Mouse (Mus musculus) hindbrain, embryonic 15.5 days (tissue): Measurements from ENCODE around the gene Egr2. TPM values are rescaled to one million over a fixed set of nuclear protein-coding genes. Genes with fewer than 3 reads are reported as not detected.

Experiments used
- ATAC-seq: fragments of 200-750 bp; cut with Nextera tagmentation; 2 replicates; pipeline ENCODE4 v1.8.0; 2017; ENCODE audit warnings: low read depth, moderate number of reproducible peaks, moderate TSS enrichment; ENCODE audit not compliant: low FRiP score
- H3K27ac ChIP-seq: fragments of 300-500 bp; sonication (generic); replicated peaks from 2 replicates; pipeline ENCODE4 v1.5.1; 2015; ENCODE audit warnings: mild to moderate bottlenecking, inconsistent platforms
- H3K27me3 ChIP-seq: fragments of 300-500 bp; sonication (generic); 2 replicates; pipeline ENCODE4 v1.6.1; 2015; ENCODE audit warnings: control low read depth, inconsistent platforms
- H3K36me3 ChIP-seq: fragments of 300-500 bp; sonication (generic); 2 replicates; pipeline ENCODE4 v1.6.1; 2015; ENCODE audit warnings: control low read depth, inconsistent platforms
- H3K4me1 ChIP-seq: fragments of 300-500 bp; sonication (generic); replicated peaks from 2 replicates; pipeline ENCODE4 v1.6.1; 2015; ENCODE audit warnings: control low read depth, inconsistent platforms
- H3K4me2 ChIP-seq: fragments of 300-500 bp; sonication (generic); 2 replicates; pipeline ENCODE4 v1.6.1; 2015; ENCODE audit warnings: moderate library complexity, mild to moderate bottlenecking, inconsistent platforms
- H3K4me3 ChIP-seq: fragments of 300-500 bp; sonication (generic); 2 replicates; pipeline ENCODE4 v1.5.1; 2015; ENCODE audit warnings: mild to moderate bottlenecking, inconsistent platforms
- H3K9ac ChIP-seq: fragments of 300-500 bp; sonication (generic); 2 replicates; pipeline ENCODE4 v1.6.1; 2015; ENCODE audit warnings: inconsistent platforms
- H3K9me3 ChIP-seq: fragments of 300-500 bp; sonication (generic); 2 replicates; pipeline ENCODE4 v1.6.1; 2016; ENCODE audit warnings: control low read depth, inconsistent platforms
- WGBS: fragments of 180-500 bp; shearing (Covaris S2); methylation state at CpG from one replicate; pipeline ENCODE4 v1.1.7; 2015; 5-methylcytosine and 5-hydroxymethylcytosine counted together
- polyA plus RNA-seq: library from polyadenylated mRNA; unstranded; fragments of >200 nt; fragmentation: Nextera tagmentation; extraction: Ambion mirVana; gene quantifications from 2 replicates; pipeline ENCODE4 v1.2.1, GENCODE M21; 2015

The Egr2 gene
- polyA plus RNA-seq, 1 experiment from 2014 or later, result 1.6 TPM

- no peak overlapping the region for H3K4me2 ChIP-seq
- H3K9ac ChIP-seq, result no peak overlapping the region
- no peak overlapping the region for H3K27ac ChIP-seq
- ATAC-seq, result no peak
- no peaks in the 10 kb centered on the region for H3K36me3 ChIP-seq
- no peak overlapping the region for H3K4me3 ChIP-seq
- H3K9me3 ChIP-seq, result no peaks in the 10 kb centered on the region
- H3K27me3 ChIP-seq, result no peaks in the 10 kb centered on the region
- H3K4me1 ChIP-seq, result no peaks in the 10 kb centered on the region
- 97% methylated on average over 4 of the region's 4 CpGs for WGBS
These were observed 44.6 kb downstream of the Egr2 start for GRCm38 (mm10) chr10:67579830-67580229.

DNA sequence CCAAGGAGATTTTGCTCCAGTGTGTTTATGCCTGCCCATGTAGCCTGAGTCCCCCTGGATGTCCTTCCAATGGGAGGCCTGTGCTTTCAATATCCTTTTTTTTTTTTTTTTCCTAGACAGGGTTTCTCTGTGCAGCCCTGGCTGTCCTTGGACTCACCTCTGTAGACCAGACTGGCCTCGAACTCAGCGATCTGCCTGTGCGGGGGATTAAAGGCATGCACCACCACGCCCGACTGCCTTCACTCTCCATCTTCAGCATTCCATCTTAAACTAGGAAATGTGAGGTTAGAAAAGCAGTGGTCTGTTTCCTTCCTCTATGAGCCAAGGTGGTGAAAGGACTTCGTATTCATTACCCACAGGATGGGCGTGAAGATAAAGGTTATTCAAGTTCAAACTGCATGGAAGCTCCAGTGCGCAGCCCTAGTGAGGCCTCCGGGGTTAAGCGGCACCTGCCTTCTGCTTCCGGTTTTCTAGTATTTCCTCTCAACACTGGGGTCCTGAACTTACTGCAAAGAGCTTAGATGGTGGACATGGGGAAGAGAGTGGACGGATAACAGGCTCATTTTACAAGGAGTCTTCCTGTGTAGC is 46.5 kb downstream of the Egr2 start:
- Histone ChIP-seq H3K4me3 (no peak overlapping the region), H3K27ac (no peak overlapping the region), H3K4me2 (no peak overlapping the region), H3K4me1 (no peaks in the 10 kb centered on the region), H3K9me3 (no peaks in the 10 kb centered on the region), H3K9ac (no peak overlapping the region), H3K36me3 (no peaks in the 10 kb centered on the region), H3K27me3 (no peaks in the 10 kb centered on the region)
- WGBS, result 91% methylated on average over 12 of the region's 12 CpGs
- no peak for ATAC-seq

GRCm38 (mm10) chr10:67585873-67586610 is 50.8 kb downstream of the Egr2 start:
- Histone ChIP-seq H3K4me2 (no peak overlapping the region), H3K4me1 (no peaks in the 10 kb centered on the region), H3K4me3 (no peak overlapping the region), H3K36me3 (no peaks in the 10 kb centered on the region), H3K9ac (no peak overlapping the region), H3K27ac (no peak overlapping the region), H3K27me3 (no peaks in the 10 kb centered on the region), H3K9me3 (no peaks in the 10 kb centered on the region)
- ATAC-seq, result no peak
- 79% methylated on average over 18 of the region's 18 CpGs for WGBS

Other genes starting within 250 kb of the Egr2 start
- 81.7 and 86.7 TPM in 2 replicates for gene Ado, start 13.5 kb downstream of the Egr2 start, polyA plus RNA-seq